Mouse (Mus musculus) layer of hippocampus, adult 8-10 months (tissue): ENCODE measurements around the gene Rpl31. TPM values are rescaled to one million over a fixed set of nuclear protein-coding genes. Genes with fewer than 3 reads are reported as not detected.

Experiments used
- DNase-seq, 2 experiments: peaks; one replicate each; pipeline ENCODE4 v3.0.0; 2022; ENCODE audit warnings: low spot score in 2 of 2
- total RNA-seq, 4 experiments: library from RNA; stranded (reverse); gene quantifications; 2 replicates each; pipeline ENCODE4 v1.2.4; 2022

Gene Rpl31
- 100 to 1,000 TPM; 451 to 581 (median 500) TPM for total RNA-seq

DNA sequence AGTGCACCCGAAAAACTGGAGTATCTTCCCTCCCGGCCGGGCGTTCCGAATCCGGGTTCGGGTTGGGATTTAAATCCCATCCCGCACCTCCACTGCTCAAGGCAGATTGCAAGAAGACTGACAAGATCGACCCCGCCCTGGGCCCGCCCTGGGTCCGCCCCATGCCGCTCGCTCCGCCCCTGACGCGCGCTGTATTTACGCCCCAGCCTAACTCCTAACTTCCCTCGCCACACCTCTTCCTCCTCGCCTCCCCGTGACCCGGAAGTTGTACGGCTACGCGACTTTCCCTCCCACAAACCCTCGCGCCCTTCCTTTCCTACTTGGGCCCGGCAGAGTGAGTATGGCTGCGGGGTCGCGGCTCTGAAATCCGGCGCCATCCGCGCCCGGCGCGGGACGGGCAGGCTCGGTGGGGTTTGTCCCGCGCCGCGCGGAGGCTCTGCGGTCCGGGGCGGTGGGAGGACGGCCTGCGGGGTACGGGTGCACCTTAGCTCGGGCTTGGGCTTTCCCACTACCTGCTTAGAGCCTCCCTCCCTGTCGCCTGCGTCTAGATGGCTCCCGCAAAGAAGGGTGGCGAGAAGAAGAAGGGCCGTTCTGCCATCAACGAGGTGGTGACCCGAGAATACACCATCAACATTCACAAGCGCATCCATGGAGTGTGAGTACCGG, at the start of gene Rpl31:
TSS of gene Rpl31 (plus strand) at position 242 of the 666 bp plus-strand sequence.
- DNase-seq: peak; percentile 96 to 97

GRCm38 (mm10) chr1:39317935-39318334, 49.7 kb upstream of the Rpl31 start:
- peak in 1 of 2 experiments; percentile 15 for DNase-seq

- DNase-seq: no peak
Measured at GRCm38 (mm10) chr1:39318870-39319269, 48.8 kb upstream of the Rpl31 start.

- no peak for DNase-seq
Measured at GRCm38 (mm10) chr1:39321954-39322353, 45.7 kb upstream of the Rpl31 start.

GRCm38 (mm10) chr1:39325228-39325627, 42.4 kb upstream of the Rpl31 start:
- no peak for DNase-seq

DNA sequence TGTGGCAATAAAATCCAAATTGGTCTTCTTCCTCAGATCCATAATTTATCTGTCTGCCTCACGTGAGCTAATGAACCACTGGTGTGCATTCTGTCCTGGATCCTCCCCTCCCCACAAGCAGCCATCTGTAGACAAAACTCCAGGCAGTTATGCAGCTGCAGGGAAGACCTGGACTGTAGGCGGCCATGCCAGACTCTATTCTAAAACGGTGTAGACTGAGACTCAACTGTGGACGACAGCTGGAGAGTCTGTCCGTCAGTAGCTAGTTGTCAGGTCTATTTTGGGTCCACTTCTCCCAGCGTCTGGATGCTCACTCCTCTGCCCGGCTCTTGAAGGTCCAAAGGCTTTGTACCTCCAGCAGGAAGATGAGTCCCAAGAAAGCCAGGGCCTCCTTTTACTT, 40.1 kb upstream of the Rpl31 start:
- DNase-seq: no peak

DNA sequence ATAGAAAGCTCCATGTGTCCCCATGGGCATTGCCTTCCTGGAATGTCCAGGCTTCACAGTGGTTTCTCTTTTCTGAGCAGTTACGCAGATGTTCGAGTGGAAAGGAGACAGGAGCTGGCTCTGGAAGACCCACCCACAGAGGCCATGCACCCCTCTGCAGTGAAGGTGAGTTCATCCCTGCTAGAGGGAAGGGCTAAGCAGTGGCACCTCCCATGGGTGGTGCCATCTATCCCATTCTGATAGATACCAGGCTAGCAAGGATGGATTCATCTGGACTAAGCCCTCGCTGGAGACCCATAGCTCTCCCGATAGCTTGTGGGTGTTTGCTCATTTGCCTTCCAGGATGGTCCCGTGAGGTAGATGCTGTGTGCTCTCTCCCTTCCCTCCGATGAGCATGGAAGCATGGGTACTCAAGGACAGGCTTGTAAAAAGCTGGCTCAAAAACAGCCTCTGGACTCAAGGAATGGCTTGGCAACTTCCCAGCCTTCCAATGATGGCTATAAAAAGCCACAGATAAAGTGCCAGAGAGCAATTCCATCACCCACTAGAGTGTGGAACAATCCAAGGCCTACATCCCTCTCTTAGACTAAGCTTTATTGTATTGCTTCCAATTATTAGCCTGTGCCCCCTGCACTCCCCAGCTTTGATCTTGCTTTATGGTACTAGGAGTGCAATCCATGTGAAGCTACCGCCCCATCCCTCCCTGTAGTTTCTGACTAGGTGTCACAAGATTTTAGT, 36.6 kb upstream of the Rpl31 start:
- no peak for DNase-seq

DNA sequence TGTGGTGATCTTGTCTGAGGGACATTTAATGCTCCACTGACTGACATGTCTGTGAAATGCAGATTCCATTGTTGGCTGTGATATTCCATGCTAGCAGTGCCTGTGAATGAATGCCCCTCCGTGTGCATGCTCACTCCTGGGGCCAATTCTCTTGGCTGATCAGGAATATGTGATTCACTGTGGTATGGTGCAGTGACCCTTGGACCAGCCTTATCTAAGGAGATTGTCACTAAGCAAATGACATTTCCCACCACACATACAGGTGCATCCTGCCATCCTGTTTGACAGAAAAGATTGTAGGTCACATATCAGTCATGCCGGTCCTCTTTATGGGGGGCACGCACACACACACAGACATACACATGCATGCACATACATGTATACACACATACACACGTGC, 35.2 kb upstream of the Rpl31 start:
- DNase-seq: no peak

DNA sequence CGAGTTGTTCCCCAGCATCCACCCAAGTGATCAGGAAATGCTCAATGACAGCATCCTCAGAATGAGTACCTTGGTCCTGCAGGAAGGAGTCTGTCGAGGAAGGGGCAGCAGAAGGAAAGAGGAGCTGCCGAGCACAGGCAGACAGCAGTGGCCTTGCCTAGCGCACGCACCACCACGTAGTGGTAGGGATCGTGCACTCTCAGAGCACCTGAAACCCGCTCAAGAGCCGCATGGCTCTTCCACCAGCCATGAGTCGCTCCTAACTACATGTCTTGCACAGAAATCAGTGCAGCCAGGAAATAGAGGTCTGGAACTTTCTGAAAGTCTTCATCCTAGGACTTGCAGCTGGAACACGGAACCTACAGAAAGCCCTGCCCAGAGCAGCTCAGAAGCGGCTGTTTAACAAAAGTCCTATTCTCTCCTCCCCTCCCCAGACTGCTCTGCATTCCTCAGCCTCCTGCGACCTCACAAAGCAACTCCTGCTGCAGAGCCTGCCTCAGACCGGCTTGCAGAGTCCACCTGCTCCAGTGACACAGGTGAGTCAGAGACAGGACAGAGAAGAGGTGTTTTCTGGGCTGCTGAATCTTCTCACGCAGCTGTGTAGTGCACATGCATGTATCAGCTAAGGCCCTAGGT, 32.0 kb upstream of the Rpl31 start:
- no peak for DNase-seq

GRCm38 (mm10) chr1:39336788-39337187, 30.9 kb upstream of the Rpl31 start:
- peak; percentile 38 to 43 for DNase-seq

DNA sequence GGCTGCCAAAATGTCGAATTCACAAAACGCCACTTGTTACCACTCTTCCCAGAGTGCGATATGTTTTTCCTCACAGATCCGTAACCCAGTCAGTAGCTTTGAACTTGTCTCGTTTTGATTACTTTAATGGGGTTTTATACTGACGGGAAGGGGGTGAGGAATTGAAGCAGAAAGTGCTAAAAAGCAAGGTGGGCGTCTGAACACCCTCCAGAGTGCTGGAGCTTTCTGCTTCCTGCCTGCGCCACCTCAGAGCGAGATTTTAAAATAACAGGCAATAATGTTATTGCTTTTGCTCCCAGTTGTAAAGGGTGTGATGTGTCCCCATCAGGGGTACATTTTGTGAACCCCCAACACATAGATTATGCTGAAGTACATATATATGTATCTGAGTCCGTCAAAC, 28.8 kb upstream of the Rpl31 start:
- no peak for DNase-seq

- no peak for DNase-seq
Measured at GRCm38 (mm10) chr1:39339455-39339854, 28.2 kb upstream of the Rpl31 start.

GRCm38 (mm10) chr1:39340156-39340555, 27.5 kb upstream of the Rpl31 start:
- DNase-seq: no peak

DNA sequence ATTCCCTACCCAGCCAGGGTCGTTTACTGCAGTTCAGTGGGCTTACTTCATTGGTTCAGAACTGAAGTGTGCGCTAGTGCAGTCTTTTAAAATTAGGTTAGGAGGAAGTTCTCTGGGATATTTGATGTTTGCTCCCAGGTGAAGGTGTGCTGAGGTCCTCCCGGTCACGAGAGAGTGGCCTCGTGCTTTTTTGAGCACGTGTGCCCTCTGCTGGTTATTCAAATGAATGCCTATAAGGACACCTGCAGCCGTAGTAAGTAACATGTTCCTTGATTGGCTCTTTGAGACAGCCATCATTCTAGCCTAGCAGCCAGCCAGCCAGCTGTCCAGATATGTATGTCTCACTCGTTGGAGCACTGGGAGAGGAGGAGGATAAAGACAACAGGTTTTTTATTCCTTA, 27.0 kb upstream of the Rpl31 start:
- peak; percentile 40 to 44 for DNase-seq

- DNase-seq: no peak
Measured at GRCm38 (mm10) chr1:39341807-39342206, 25.8 kb upstream of the Rpl31 start.

- DNase-seq: no peak
Measured at GRCm38 (mm10) chr1:39343242-39343641, 24.4 kb upstream of the Rpl31 start.

- no peak for DNase-seq
Measured at GRCm38 (mm10) chr1:39344981-39345600, 22.6 kb upstream of the Rpl31 start.

GRCm38 (mm10) chr1:39349001-39349400, 18.6 kb upstream of the Rpl31 start:
- DNase-seq: peak; percentile 74 to 81

GRCm38 (mm10) chr1:39349427-39349826, 18.2 kb upstream of the Rpl31 start:
- no peak for DNase-seq

GRCm38 (mm10) chr1:39361754-39362514, 5.7 kb upstream of the Rpl31 start:
- DNase-seq: no peak

GRCm38 (mm10) chr1:39362515-39362893, 5.1 kb upstream of the Rpl31 start:
- no peak for DNase-seq
